Mouse (Mus musculus) spleen, adult 2 months (tissue): ENCODE results near the gene Zbtb9.

Experiments used
- CTCF ChIP-seq: fragments of 200-500 bp; IDR thresholded peaks from 2 replicates; pipeline ENCODE4 v1.5.1; 2011; ENCODE audit warnings: mild to moderate bottlenecking, inconsistent platforms; ENCODE audit not compliant: insufficient read depth, insufficient read length, insufficient replicate concordance; ENCODE audit errors: extremely low read depth
- POLR2A ChIP-seq: fragments of 200-500 bp; IDR thresholded peaks from 2 replicates; pipeline ENCODE4 v1.6.1; 2011; ENCODE audit warnings: low read depth, low read length, inconsistent platforms

GRCm38 (mm10) chr17:27028284-27028795 is 55.4 kb downstream of the Zbtb9 start:
- TF ChIP-seq CTCF (peak; percentile 70), POLR2A (peak; percentile 30; the same call in 1 of the 2 replicates)
